Mouse (Mus musculus): ENCODE results near the gene Sept9.

DNA sequence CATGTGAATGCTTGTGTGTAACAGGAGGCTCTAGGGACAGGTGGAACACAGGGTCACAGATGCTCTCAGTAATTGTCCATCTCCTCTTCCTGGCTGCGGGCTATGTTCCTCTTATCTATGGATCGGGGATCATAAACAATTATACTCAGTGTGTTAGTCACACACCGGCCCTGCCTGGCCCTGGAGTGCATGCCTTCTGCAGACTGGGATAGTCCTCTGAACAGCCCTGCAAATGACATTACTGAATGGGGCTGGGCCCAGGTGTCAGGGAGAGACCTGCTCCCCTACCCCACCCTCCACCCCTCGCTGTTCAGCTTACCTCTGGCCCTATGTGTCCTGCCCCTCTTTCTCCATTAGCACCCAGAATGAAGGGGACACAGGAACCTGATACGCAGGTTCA is 22.6 kb upstream of the Sept9 start:
- TF ChIP-seq POLR2A (IDR thresholded peaks at IDR 0.05; ENCODE audit: borderline replicate concordance, extremely low read depth, low read depth, low read length) (no peak), CTCF (IDR thresholded peaks at IDR 0.05; ENCODE audit: insufficient read depth, low read length) (no peak)

Measured in lung, adult 2 months (tissue).